Mouse (Mus musculus) liver, embryonic 14.5 days (tissue): ENCODE data around the gene Abl1. TPM values are rescaled to one million over a fixed set of nuclear protein-coding genes. Genes with fewer than 3 reads are reported as not detected.

Experiments used
- ATAC-seq: fragments of 200-750 bp; cut with Nextera tagmentation; 2 replicates; pipeline ENCODE4 v1.8.0; 2017; ENCODE audit warnings: moderate number of reproducible peaks, mild to moderate bottlenecking, moderate library complexity; ENCODE audit not compliant: insufficient read depth
- DNase-seq, 3 experiments: peaks; one replicate each; pipeline ENCODE4 v3.0.0-alpha.2; 2012 to 2013; ENCODE audit warnings: low read depth in 3 of 3, low spot score in 3 of 3
- H3K27ac ChIP-seq: fragments of 300-500 bp; sonication (generic); 2 replicates; pipeline ENCODE4 v1.5.1; 2014; ENCODE audit warnings: moderate library complexity, mild to moderate bottlenecking, control low read depth, inconsistent platforms
- H3K27me3 ChIP-seq: fragments of 300-500 bp; sonication (generic); 2 replicates; pipeline ENCODE4 v1.6.1; 2014; ENCODE audit warnings: mild to moderate bottlenecking, low read length, moderate library complexity; ENCODE audit not compliant: control insufficient read depth, insufficient read depth
- H3K36me3 ChIP-seq: fragments of 300-500 bp; sonication (generic); replicated peaks from 2 replicates; pipeline ENCODE4 v1.6.1; 2014; ENCODE audit warnings: low read depth; ENCODE audit not compliant: control insufficient read depth, insufficient read depth
- H3K4me1 ChIP-seq, 2 experiments: fragments of 200-500 bp in 1 of 2; fragments of 300-500 bp in 1 of 2; sonication (generic) in 1 of 2; replicated peaks; 2 replicates each; pipeline ENCODE4 v1.6.1; 2012 to 2014; ENCODE audit warnings: antibody characterized with exemption in 1 of 2, inconsistent platforms in 1 of 2, low read length in 1 of 2; ENCODE audit not compliant: control insufficient read depth in 2 of 2, insufficient read depth in 2 of 2
- H3K4me2 ChIP-seq: fragments of 300-500 bp; sonication (generic); 2 replicates; pipeline ENCODE4 v1.6.1; 2014; ENCODE audit warnings: low read depth, mild to moderate bottlenecking, control low read depth, moderate library complexity
- H3K4me3 ChIP-seq, 2 experiments: fragments of 200-500 bp in 1 of 2; fragments of 300-500 bp in 1 of 2; sonication (generic) in 1 of 2; 2 replicates each; pipeline ENCODE4 v1.5.1; 2012 to 2014; ENCODE audit warnings: low read depth in 2 of 2, low read length in 2 of 2, mild to moderate bottlenecking in 2 of 2, control low read depth in 1 of 2, inconsistent platforms in 1 of 2, moderate library complexity in 1 of 2; ENCODE audit not compliant: insufficient read depth in 1 of 2
- H3K9ac ChIP-seq: fragments of 300-500 bp; sonication (generic); replicated peaks from 2 replicates; pipeline ENCODE4 v1.6.1; 2014; ENCODE audit warnings: mild to moderate bottlenecking, control low read depth, moderate library complexity
- H3K9me3 ChIP-seq: fragments of 300-500 bp; sonication (generic); 2 replicates; pipeline ENCODE4 v1.6.1; 2016; ENCODE audit warnings: low read length, mixed read lengths; ENCODE audit not compliant: control insufficient read depth
- CTCF ChIP-seq: IDR thresholded peaks from 2 replicates; pipeline ENCODE4 v1.5.1; 2016; ENCODE audit warnings: antibody characterized with exemption, low read depth, control low read depth
- EP300 ChIP-seq: IDR thresholded peaks from 2 replicates; pipeline ENCODE4 v1.6.1; 2016; ENCODE audit warnings: antibody characterized with exemption, low read depth
- WGBS: fragments of 180-500 bp; shearing (Covaris S2); extraction: QIAGEN DNeasy Blood & Tissue Kit; methylation state at CpG from one replicate; pipeline ENCODE4 v1.1.7; 2014; ENCODE audit not compliant: insufficient replicate concordance; 5-methylcytosine and 5-hydroxymethylcytosine counted together
- polyA plus RNA-seq, 2 experiments: library from polyadenylated mRNA; depleted of rRNA in 1 of 2; stranded (reverse) in 1 of 2; unstranded in 1 of 2; fragments of >200 nt; fragmentation: Nextera tagmentation in 1 of 2; extraction: Ambion mirVana in 1 of 2; gene quantifications; 2 replicates each; pipeline versions ENCODE4 v1.2.1 to v1.2.3; 2012 to 2014

Gene Abl1
- polyA plus RNA-seq, 2 experiments = 4.8 to 9.6 TPM

- DNase-seq (no peak), ATAC-seq (no peak)
- Histone ChIP-seq H3K4me2 (no peak overlapping the region; the same call in 1 of the 2 replicates), H3K27ac (no peak overlapping the region), H3K9me3 (no peaks in the 10 kb centered on the region), H3K36me3 (no peaks in the 10 kb centered on the region), H3K27me3 (peaks cover 51% of the 10 kb centered on the region), H3K4me3 (no peak overlapping the region), H3K9ac (no peak overlapping the region), H3K4me1 (no peaks in the 10 kb centered on the region)
- WGBS = 4% methylated on average over 22 of the region's 22 CpGs
- TF ChIP-seq EP300 (no peak), CTCF (peak; percentile 53)
These were observed 33.2 kb upstream of the Abl1 start for GRCm38 (mm10) chr2:31654854-31655559.

GRCm38 (mm10) chr2:31656374-31656773 lies 31.8 kb upstream of the Abl1 start:
- DNase-seq (no peak), ATAC-seq (no peak)
- Histone ChIP-seq H3K27ac (no peak overlapping the region), H3K4me2 (no peak overlapping the region), H3K27me3 (peaks cover 48% of the 10 kb centered on the region), H3K4me1 (no peaks in the 10 kb centered on the region), H3K4me3 (no peak overlapping the region), H3K36me3 (no peaks in the 10 kb centered on the region), H3K9ac (no peak overlapping the region), H3K9me3 (no peaks in the 10 kb centered on the region)
- 60% methylated on average over 7 of the region's 7 CpGs for WGBS
- TF ChIP-seq EP300 (no peak), CTCF (no peak)

DNA sequence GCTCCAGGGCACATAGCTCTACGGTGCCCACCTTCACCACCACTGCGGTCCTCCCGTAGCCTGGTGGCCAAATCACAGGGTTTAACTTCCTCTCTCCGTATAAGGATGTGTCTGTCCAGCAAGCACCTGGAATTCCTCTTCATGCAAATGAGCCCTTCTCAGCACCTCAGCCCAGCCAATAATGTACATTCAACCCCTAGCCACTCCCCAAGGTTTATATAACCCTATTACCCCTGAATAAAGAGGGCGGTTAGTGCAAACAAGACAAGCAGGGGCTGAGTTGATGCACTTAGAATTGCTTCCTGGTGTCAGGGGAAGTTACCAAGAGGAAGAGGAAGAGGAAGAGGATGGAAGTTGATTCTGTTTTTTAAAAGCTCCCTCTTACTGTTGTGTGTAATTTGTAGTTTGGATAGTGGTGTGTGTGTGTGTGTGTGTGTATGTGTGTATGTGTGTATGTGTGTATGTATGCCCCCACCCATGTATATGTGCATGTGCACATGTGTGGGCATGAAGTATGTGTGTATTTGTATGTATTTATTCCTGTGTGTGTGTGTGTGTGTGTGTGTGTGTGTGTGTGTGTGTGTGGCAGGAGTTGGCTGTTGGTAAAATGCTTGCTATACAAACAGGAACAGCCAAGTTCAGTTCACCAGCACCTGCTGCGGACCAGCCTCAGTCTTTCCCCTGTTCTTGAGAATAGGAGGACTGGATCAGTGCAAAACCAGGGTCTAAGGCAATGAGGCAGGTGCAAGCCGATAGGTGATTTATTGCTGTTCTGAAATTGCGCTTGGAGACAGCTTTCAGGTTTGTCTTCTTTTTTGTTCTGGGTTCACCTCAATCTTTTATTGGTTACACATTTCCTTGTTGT lies 25.0 kb upstream of the Abl1 start:
- no peak overlapping the region for H3K4me3 ChIP-seq
- H3K4me2 ChIP-seq = no peak overlapping the region
- H3K4me1 ChIP-seq = no peaks in the 10 kb centered on the region
- ATAC-seq (no peak), DNase-seq (no peak)
- no peak overlapping the region for H3K27ac ChIP-seq
- 44% methylated on average over 8 of the region's 8 CpGs for WGBS
- H3K36me3 ChIP-seq = no peaks in the 10 kb centered on the region
- no peaks in the 10 kb centered on the region for H3K9me3 ChIP-seq
- no peaks in the 10 kb centered on the region; the same call in none of the 2 replicates for H3K27me3 ChIP-seq
- H3K9ac ChIP-seq = no peak overlapping the region
- TF ChIP-seq EP300 = no peak
- TF ChIP-seq CTCF = no peak

GRCm38 (mm10) chr2:31663804-31664180 lies 24.4 kb upstream of the Abl1 start:
- H3K4me2 ChIP-seq = no peak overlapping the region
- no peak overlapping the region for H3K9ac ChIP-seq
- no peaks in the 10 kb centered on the region for H3K36me3 ChIP-seq
- H3K9me3 ChIP-seq = no peaks in the 10 kb centered on the region
- H3K4me3 ChIP-seq = no peak overlapping the region
- no peak overlapping the region for H3K27ac ChIP-seq
- ATAC-seq (no peak), DNase-seq (no peak)
- TF ChIP-seq CTCF = no peak
- no peak for TF ChIP-seq EP300
- 73% methylated on average over 1 of the region's 1 CpGs for WGBS
- H3K27me3 ChIP-seq = no peaks in the 10 kb centered on the region; the same call in none of the 2 replicates
- H3K4me1 ChIP-seq = no peaks in the 10 kb centered on the region

GRCm38 (mm10) chr2:31667332-31667731 lies 20.8 kb upstream of the Abl1 start:
- no peak overlapping the region for H3K27ac ChIP-seq
- peaks cover 4 to 10% of the 10 kb centered on the region in 2 experiments for H3K4me1 ChIP-seq
- ATAC-seq (no peak), DNase-seq (no peak)
- no peak overlapping the region for H3K9ac ChIP-seq
- no peak overlapping the region for H3K4me3 ChIP-seq
- no peak for TF ChIP-seq EP300
- peak; percentile 71 for TF ChIP-seq CTCF
- H3K9me3 ChIP-seq = no peaks in the 10 kb centered on the region
- no peaks in the 10 kb centered on the region for H3K36me3 ChIP-seq
- 31% methylated on average over 4 of the region's 4 CpGs for WGBS
- H3K4me2 ChIP-seq = no peak overlapping the region
- no peaks in the 10 kb centered on the region; the same call in none of the 2 replicates for H3K27me3 ChIP-seq
